Mouse (Mus musculus) kidney, embryonic 14.5 days (tissue): Measurements from ENCODE around the gene Kpnb1. TPM values are rescaled to one million over a fixed set of nuclear protein-coding genes. Genes with fewer than 3 reads are reported as not detected.
"Not testable (repeated sequence)": the region's sequence is repeated elsewhere in the genome, so short reads cannot be mapped to it uniquely, and the experiment has no call there.

Source experiments
- ATAC-seq: fragments of 200-750 bp; cut with Nextera tagmentation; 2 replicates; pipeline ENCODE4 v1.8.0; 2017; ENCODE audit warnings: moderate number of reproducible peaks, mild to moderate bottlenecking, moderate TSS enrichment, moderate library complexity; ENCODE audit not compliant: low FRiP score, low TSS enrichment
- H3K27ac ChIP-seq: fragments of 300-500 bp; sonication (generic); 2 replicates; pipeline ENCODE4 v1.5.1; 2014; ENCODE audit warnings: low read depth, mild to moderate bottlenecking, low read length, moderate library complexity, mixed read lengths
- H3K27me3 ChIP-seq: fragments of 300-500 bp; sonication (generic); 2 replicates; pipeline ENCODE4 v1.6.1; 2014; ENCODE audit warnings: mild to moderate bottlenecking, low read length; ENCODE audit not compliant: control insufficient read depth, insufficient read depth
- H3K36me3 ChIP-seq: fragments of 300-500 bp; sonication (generic); 2 replicates; pipeline ENCODE4 v1.6.1; 2014; ENCODE audit warnings: low read length, mixed read lengths; ENCODE audit not compliant: control insufficient read depth, insufficient read depth
- H3K4me1 ChIP-seq: fragments of 300-500 bp; sonication (generic); 2 replicates; pipeline ENCODE4 v1.6.1; 2014; ENCODE audit warnings: low read length, mixed read lengths; ENCODE audit not compliant: control insufficient read depth, insufficient read depth
- H3K4me2 ChIP-seq: fragments of 300-500 bp; sonication (generic); replicated peaks from 2 replicates; pipeline ENCODE4 v1.6.1; 2014; ENCODE audit warnings: low read depth, mild to moderate bottlenecking, low read length
- H3K4me3 ChIP-seq: fragments of 300-500 bp; sonication (generic); 2 replicates; pipeline ENCODE4 v1.5.1; 2014; ENCODE audit warnings: mild to moderate bottlenecking, low read length
- H3K9ac ChIP-seq: fragments of 300-500 bp; sonication (generic); 2 replicates; pipeline ENCODE4 v1.6.1; 2014; ENCODE audit warnings: low read depth, mild to moderate bottlenecking, low read length, moderate library complexity
- H3K9me3 ChIP-seq: fragments of 300-500 bp; sonication (generic); 2 replicates; pipeline ENCODE4 v1.6.1; 2016; ENCODE audit warnings: low read length; ENCODE audit not compliant: control insufficient read depth
- WGBS: fragments of 180-500 bp; shearing (Covaris S2); extraction: QIAGEN DNeasy Blood & Tissue Kit; methylation state at CpG from one replicate; pipeline ENCODE4 v1.1.7; 2014; 5-methylcytosine and 5-hydroxymethylcytosine counted together
- polyA plus RNA-seq: library from polyadenylated mRNA; unstranded; fragments of >200 nt; fragmentation: Nextera tagmentation; extraction: Ambion mirVana; gene quantifications from 2 replicates; pipeline ENCODE4 v1.2.1, GENCODE M21; 2014

The Kpnb1 gene
- polyA plus RNA-seq, 1 experiment from 2014 or later, result 84.3 TPM

- H3K4me3 ChIP-seq, ATAC-seq, H3K27ac ChIP-seq, H3K9me3 ChIP-seq, H3K9ac ChIP-seq, H3K27me3 ChIP-seq: not testable (repeated sequence)
- WGBS, result 90% methylated on average over 6 of the region's 6 CpGs
- peaks cover 18% of the 10 kb centered on the region for H3K36me3 ChIP-seq
- peaks cover 23% of the 10 kb centered on the region for H3K4me1 ChIP-seq
- H3K4me2 ChIP-seq, result peak overlapping the region; percentile 77; the same call in 1 of the 2 replicates
Observed at GRCm38 (mm10) chr11:97189645-97190044, 2.0 kb upstream of the Kpnb1 start.

- H3K4me3 ChIP-seq, result peak overlapping the region; percentile 89
- H3K4me1 ChIP-seq, result peaks cover 24% of the 10 kb centered on the region
- no peaks in the 10 kb centered on the region for H3K27me3 ChIP-seq
- H3K36me3 ChIP-seq, result peaks cover 22% of the 10 kb centered on the region
- no peak for ATAC-seq
- no peak overlapping the region; the same call in 1 of the 2 replicates for H3K27ac ChIP-seq
- peak overlapping the region; percentile 68; the same call in 1 of the 2 replicates for H3K9ac ChIP-seq
- H3K9me3 ChIP-seq, result no peaks in the 10 kb centered on the region
- WGBS, result 41% methylated on average over 3 of the region's 3 CpGs
- peak overlapping the region; percentile 77 for H3K4me2 ChIP-seq
Observed at GRCm38 (mm10) chr11:97189231-97189630, 1.6 kb upstream of the Kpnb1 start.

- H3K27ac ChIP-seq, result peak overlapping the region; percentile 87
- H3K9ac ChIP-seq, result peak overlapping the region; percentile 68
- ATAC-seq, result no peak
- WGBS, result under 1% methylated on average over 15 of the region's 15 CpGs
- H3K4me3 ChIP-seq, result peak overlapping the region; percentile 89
- H3K36me3 ChIP-seq, result peaks cover 28% of the 10 kb centered on the region
- H3K4me2 ChIP-seq, result peak overlapping the region; percentile 77
- H3K9me3 ChIP-seq, result no peaks in the 10 kb centered on the region
- H3K4me1 ChIP-seq, result peaks cover 24% of the 10 kb centered on the region
- H3K27me3 ChIP-seq, result no peaks in the 10 kb centered on the region
Observed at GRCm38 (mm10) chr11:97188643-97188955, 918 bp upstream of the Kpnb1 start.

GRCm38 (mm10) chr11:97186947-97187763, 526 bp downstream of the Kpnb1 start:
- ATAC-seq, result peak; percentile 80
- peak overlapping the region; percentile 98 for H3K27ac ChIP-seq
- H3K36me3 ChIP-seq, result peaks cover 43% of the 10 kb centered on the region
- H3K9me3 ChIP-seq, result no peaks in the 10 kb centered on the region
- H3K27me3 ChIP-seq, result no peaks in the 10 kb centered on the region
- peaks cover 24% of the 10 kb centered on the region for H3K4me1 ChIP-seq
- H3K4me3 ChIP-seq, result peak overlapping the region; percentile 89
- H3K4me2 ChIP-seq, result peak overlapping the region; percentile 54
- under 1% methylated on average over 27 of the region's 74 CpGs for WGBS
- H3K9ac ChIP-seq, result peak overlapping the region; percentile 96

- H3K36me3 ChIP-seq, result peaks cover 55% of the 10 kb centered on the region
- H3K4me2 ChIP-seq, result peak overlapping the region; percentile 54
- H3K27me3 ChIP-seq, result no peaks in the 10 kb centered on the region
- no peak for ATAC-seq
- peak overlapping the region; percentile 89 for H3K4me3 ChIP-seq
- H3K9ac ChIP-seq, result peak overlapping the region; percentile 96
- WGBS, result 56% methylated on average over 5 of the region's 5 CpGs
- H3K27ac ChIP-seq, result no peak overlapping the region
- H3K9me3 ChIP-seq, result no peaks in the 10 kb centered on the region
- H3K4me1 ChIP-seq, result peaks cover 24% of the 10 kb centered on the region
Observed at GRCm38 (mm10) chr11:97185704-97186614, 1.7 kb downstream of the Kpnb1 start.

- Histone ChIP-seq H3K4me3 (no peak overlapping the region), H3K27me3 (no peaks in the 10 kb centered on the region), H3K4me2 (no peak overlapping the region), H3K4me1 (peaks cover 24% of the 10 kb centered on the region), H3K36me3 (peaks cover 66% of the 10 kb centered on the region), H3K9ac (no peak overlapping the region), H3K27ac (no peak overlapping the region), H3K9me3 (no peaks in the 10 kb centered on the region)
- 72% methylated on average over 5 of the region's 5 CpGs for WGBS
- no peak for ATAC-seq
Observed at GRCm38 (mm10) chr11:97184875-97185274, 2.8 kb downstream of the Kpnb1 start.

- Histone ChIP-seq H3K4me2 (no peak overlapping the region), H3K4me3 (no peak overlapping the region), H3K9ac (no peak overlapping the region), H3K4me1 (peaks cover 18% of the 10 kb centered on the region), H3K27ac (no peak overlapping the region), H3K36me3 (peaks cover 89% of the 10 kb centered on the region), H3K27me3 (no peaks in the 10 kb centered on the region), H3K9me3 (no peaks in the 10 kb centered on the region)
- no peak for ATAC-seq
- 89% methylated on average over 3 of the region's 3 CpGs for WGBS
Observed at GRCm38 (mm10) chr11:97182446-97182845, 5.2 kb downstream of the Kpnb1 start.

- no peak for ATAC-seq
- no peak overlapping the region for H3K4me3 ChIP-seq
- H3K4me2 ChIP-seq, result no peak overlapping the region
- peaks cover 99% of the 10 kb centered on the region for H3K36me3 ChIP-seq
- H3K4me1 ChIP-seq, result peaks cover 14% of the 10 kb centered on the region
- no peaks in the 10 kb centered on the region for H3K9me3 ChIP-seq
- no peaks in the 10 kb centered on the region for H3K27me3 ChIP-seq
- WGBS, result 70% methylated on average over 5 of the region's 5 CpGs
- H3K27ac ChIP-seq, result no peak overlapping the region
- no peak overlapping the region for H3K9ac ChIP-seq
Observed at GRCm38 (mm10) chr11:97181061-97181460, 6.6 kb downstream of the Kpnb1 start.

GRCm38 (mm10) chr11:97178198-97178597, 9.5 kb downstream of the Kpnb1 start:
- H3K4me2 ChIP-seq, result no peak overlapping the region
- 93% methylated on average over 2 of the region's 2 CpGs for WGBS
- no peaks in the 10 kb centered on the region for H3K4me1 ChIP-seq
- ATAC-seq, result no peak
- no peak overlapping the region for H3K27ac ChIP-seq
- no peak overlapping the region for H3K4me3 ChIP-seq
- peaks cover 99% of the 10 kb centered on the region for H3K36me3 ChIP-seq
- H3K27me3 ChIP-seq, result no peaks in the 10 kb centered on the region
- H3K9ac ChIP-seq, result no peak overlapping the region
- H3K9me3 ChIP-seq, result no peaks in the 10 kb centered on the region
